Mouse (Mus musculus) embryonic facial prominence, embryonic 15.5 days (tissue): ENCODE results near the gene Mroh9. TPM values are rescaled to one million over a fixed set of nuclear protein-coding genes. Genes with fewer than 3 reads are reported as not detected.

Experiments used
- ATAC-seq: fragments of 200-750 bp; cut with Nextera tagmentation; 2 replicates; pipeline ENCODE4 v1.8.0; 2017; ENCODE audit warnings: low read depth, moderate TSS enrichment; ENCODE audit not compliant: insufficient number of reproducible peaks, low FRiP score, low TSS enrichment
- H3K27ac ChIP-seq: fragments of 300-500 bp; sonication (generic); replicated peaks from 2 replicates; pipeline ENCODE4 v1.5.1; 2015; ENCODE audit warnings: mild to moderate bottlenecking, inconsistent platforms
- H3K27me3 ChIP-seq: fragments of 300-500 bp; sonication (generic); 2 replicates; pipeline ENCODE4 v1.6.1; 2015; ENCODE audit warnings: inconsistent platforms
- H3K36me3 ChIP-seq: fragments of 300-500 bp; sonication (generic); 2 replicates; pipeline ENCODE4 v1.6.1; 2015; ENCODE audit warnings: mild to moderate bottlenecking, inconsistent platforms
- H3K4me1 ChIP-seq: fragments of 300-500 bp; sonication (generic); 2 replicates; pipeline ENCODE4 v1.6.1; 2015; ENCODE audit warnings: inconsistent platforms
- H3K4me2 ChIP-seq: fragments of 300-500 bp; sonication (generic); replicated peaks from 2 replicates; pipeline ENCODE4 v1.6.1; 2015; ENCODE audit warnings: mild to moderate bottlenecking, inconsistent platforms
- H3K4me3 ChIP-seq: fragments of 300-500 bp; sonication (generic); replicated peaks from 2 replicates; pipeline ENCODE4 v1.5.1; 2015; ENCODE audit warnings: mild to moderate bottlenecking, inconsistent platforms
- H3K9ac ChIP-seq: fragments of 300-500 bp; sonication (generic); 2 replicates; pipeline ENCODE4 v1.6.1; 2015; ENCODE audit warnings: inconsistent platforms
- H3K9me3 ChIP-seq: fragments of 300-500 bp; sonication (generic); replicated peaks from 2 replicates; pipeline ENCODE4 v1.6.1; 2016; ENCODE audit warnings: inconsistent platforms
- WGBS: fragments of 180-500 bp; shearing (Covaris S2); methylation state at CpG from one replicate; pipeline ENCODE4 v1.1.7; 2015; 5-methylcytosine and 5-hydroxymethylcytosine counted together
- polyA plus RNA-seq: library from polyadenylated mRNA; unstranded; fragments of >200 nt; fragmentation: Nextera tagmentation; extraction: Ambion mirVana; gene quantifications from 2 replicates; pipeline ENCODE4 v1.2.1, GENCODE M21; 2015

Mroh9 gene
- not detected in 2 replicates for polyA plus RNA-seq

GRCm38 (mm10) chr1:163085570-163085969 lies at the start of gene Mroh9:
Gene Mroh9, minus strand, starts transcription at chr1:163085670.
- H3K9me3 ChIP-seq = no peaks in the 10 kb centered on the region
- no peak within 1 kb of the TSS for H3K9ac ChIP-seq
- H3K36me3 ChIP-seq = no peaks in the 10 kb centered on the region
- WGBS = 82% methylated on average over 2 of the region's 2 CpGs
- no peaks in the 10 kb centered on the region for H3K27me3 ChIP-seq
- H3K4me3 ChIP-seq = no peak within 1 kb of the TSS
- ATAC-seq = no peak
- H3K4me2 ChIP-seq = no peak within 1 kb of the TSS
- no peaks in the 10 kb centered on the region for H3K4me1 ChIP-seq
- no peak within 1 kb of the TSS for H3K27ac ChIP-seq

- Histone ChIP-seq H3K4me1 (peaks cover 24% of the 10 kb centered on the region), H3K4me3 (no peak overlapping the region), H3K9ac (no peak overlapping the region), H3K4me2 (no peak overlapping the region), H3K36me3 (no peaks in the 10 kb centered on the region), H3K27me3 (no peaks in the 10 kb centered on the region), H3K9me3 (no peaks in the 10 kb centered on the region), H3K27ac (peak overlapping the region; percentile 83)
- ATAC-seq = no peak
- 15% methylated on average over 3 of the region's 3 CpGs for WGBS
These were observed 44.5 kb upstream of the Mroh9 start for GRCm38 (mm10) chr1:163129976-163130375.

DNA sequence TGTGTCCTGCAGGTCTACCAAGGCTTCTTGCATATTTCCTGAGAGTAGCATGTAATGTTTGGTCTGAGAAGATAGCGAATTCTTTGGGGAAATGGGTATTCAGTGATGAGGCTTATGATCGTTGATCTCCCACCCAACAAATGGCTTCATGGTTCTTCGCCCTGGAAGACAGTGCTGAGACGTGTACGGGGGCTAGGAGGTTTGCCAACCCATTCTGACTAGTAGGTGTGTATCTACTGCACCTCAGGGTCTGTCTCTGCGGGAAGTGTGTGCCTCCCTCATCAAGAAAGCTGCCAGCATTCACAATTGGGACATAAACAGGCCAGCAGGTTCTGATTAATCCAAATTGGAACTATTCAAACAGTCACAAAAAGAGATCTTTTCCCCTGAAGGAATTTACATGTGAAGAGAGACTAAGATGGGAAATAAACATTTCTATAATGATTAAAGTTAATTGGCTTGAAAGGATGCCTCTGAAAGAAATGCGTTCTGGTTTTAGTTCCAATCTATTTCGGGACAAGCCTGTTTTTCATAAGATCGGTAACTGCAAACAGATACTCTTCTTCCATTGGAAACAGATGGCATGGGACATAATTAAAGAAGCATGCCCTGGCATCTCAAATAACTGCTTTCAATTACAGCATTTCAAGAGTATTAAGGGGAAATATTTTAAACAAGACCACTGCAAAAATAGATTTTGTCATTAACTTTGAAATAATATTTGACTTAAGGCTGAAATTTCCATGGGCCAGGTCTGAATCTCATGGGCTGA lies 43.8 kb upstream of the Mroh9 start:
- peak overlapping the region; percentile 83 for H3K27ac ChIP-seq
- H3K9me3 ChIP-seq = no peaks in the 10 kb centered on the region
- no peaks in the 10 kb centered on the region for H3K27me3 ChIP-seq
- no peak overlapping the region for H3K9ac ChIP-seq
- no peaks in the 10 kb centered on the region for H3K36me3 ChIP-seq
- peaks cover 24% of the 10 kb centered on the region for H3K4me1 ChIP-seq
- H3K4me2 ChIP-seq = 0 out of 2 replicates have a peak overlapping the region, but pooled peaks have one; percentile 17
- H3K4me3 ChIP-seq = no peak overlapping the region
- WGBS = 27% methylated on average over 9 of the region's 9 CpGs
- peak; percentile 61; the same call in 1 of the 2 replicates for ATAC-seq

GRCm38 (mm10) chr1:163126175-163126881 lies 40.9 kb upstream of the Mroh9 start:
- WGBS = 34% methylated on average over 7 of the region's 7 CpGs
- H3K9me3 ChIP-seq = no peaks in the 10 kb centered on the region
- no peak overlapping the region for H3K9ac ChIP-seq
- peak; percentile 82 for ATAC-seq
- peak overlapping the region; percentile 58; the same call in 1 of the 2 replicates for H3K27ac ChIP-seq
- peaks cover 24% of the 10 kb centered on the region for H3K4me1 ChIP-seq
- no peak overlapping the region for H3K4me2 ChIP-seq
- H3K4me3 ChIP-seq = no peak overlapping the region
- no peaks in the 10 kb centered on the region for H3K36me3 ChIP-seq
- no peaks in the 10 kb centered on the region for H3K27me3 ChIP-seq

DNA sequence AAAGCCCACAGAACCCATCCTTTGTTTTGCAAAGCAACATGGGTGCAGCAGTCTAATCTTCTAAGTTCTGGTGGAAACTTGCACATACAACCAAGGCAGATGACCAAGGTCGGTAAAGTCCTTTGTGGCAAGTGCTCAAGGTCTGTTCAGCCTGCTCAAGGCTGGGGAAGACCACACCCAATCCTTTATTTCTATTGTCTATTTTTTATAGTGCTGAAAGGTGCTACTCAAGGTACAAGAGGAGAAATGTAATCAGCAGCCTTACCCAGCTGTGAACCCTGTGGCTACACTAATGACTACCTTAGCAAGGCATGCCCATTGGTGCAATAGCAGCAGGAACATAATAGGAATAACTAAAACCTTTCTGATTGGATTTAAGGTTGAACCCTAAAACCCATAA lies 36.9 kb upstream of the Mroh9 start:
- Histone ChIP-seq H3K4me2 (no peak overlapping the region), H3K36me3 (no peaks in the 10 kb centered on the region), H3K27me3 (no peaks in the 10 kb centered on the region), H3K27ac (no peak overlapping the region), H3K9ac (no peak overlapping the region), H3K4me1 (peaks cover 12% of the 10 kb centered on the region; the same call in 1 of the 2 replicates), H3K4me3 (no peak overlapping the region), H3K9me3 (no peaks in the 10 kb centered on the region)
- no peak for ATAC-seq
- 84% methylated on average over 1 of the region's 1 CpGs for WGBS

DNA sequence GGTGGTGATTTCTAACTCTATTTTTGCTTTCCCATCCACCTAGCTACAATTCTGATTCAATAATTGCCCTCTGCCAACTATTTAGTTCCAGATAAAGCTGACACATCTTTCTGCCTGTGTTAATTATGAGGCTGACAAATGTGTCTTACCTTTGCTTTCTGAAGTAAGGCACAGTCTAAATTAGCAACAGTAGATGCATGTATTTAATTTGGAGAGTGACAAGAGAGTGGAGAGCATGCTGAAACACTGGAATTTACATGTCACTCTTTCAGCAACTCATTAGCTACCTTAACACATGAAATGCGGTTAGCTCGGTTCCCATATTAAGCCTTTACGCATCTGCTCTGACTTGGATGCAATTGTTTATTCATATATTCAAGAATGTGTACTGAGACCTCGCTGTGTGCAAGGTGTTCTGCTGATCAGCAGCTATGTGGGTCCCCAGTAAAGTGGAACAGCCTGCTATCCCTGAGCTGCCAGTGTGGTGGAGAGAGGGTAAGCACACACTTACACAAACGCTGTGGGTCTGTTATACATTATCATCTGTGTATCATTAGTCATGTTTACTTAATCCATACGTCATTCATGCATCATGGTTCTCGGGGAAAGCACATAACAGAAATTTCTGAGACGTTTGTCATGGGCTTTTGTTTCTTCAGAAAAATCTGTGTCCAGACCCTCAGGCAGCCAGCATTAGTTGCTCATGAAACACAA lies 28.1 kb upstream of the Mroh9 start:
- no peak overlapping the region for H3K4me2 ChIP-seq
- no peaks in the 10 kb centered on the region for H3K27me3 ChIP-seq
- WGBS = 25% methylated on average over 8 of the region's 8 CpGs

GRCm38 (mm10) chr1:163112482-163113164 lies 27.2 kb upstream of the Mroh9 start:
- no peak overlapping the region for H3K4me2 ChIP-seq
- H3K36me3 ChIP-seq = no peaks in the 10 kb centered on the region
- no peak overlapping the region for H3K9ac ChIP-seq
- H3K27me3 ChIP-seq = no peaks in the 10 kb centered on the region
- no peaks in the 10 kb centered on the region for H3K9me3 ChIP-seq
- H3K27ac ChIP-seq = no peak overlapping the region
- 76% methylated on average over 4 of the region's 4 CpGs for WGBS
- no peak for ATAC-seq
- H3K4me3 ChIP-seq = no peak overlapping the region
- H3K4me1 ChIP-seq = no peaks in the 10 kb centered on the region

More for the DNA sequence above, 28.1 kb upstream of the Mroh9 start:
- Histone ChIP-seq H3K36me3 (no peaks in the 10 kb centered on the region), H3K4me3 (no peak overlapping the region), H3K9ac (no peak overlapping the region), H3K27ac (peak overlapping the region; percentile 60; the same call in 1 of the 2 replicates), H3K4me1 (no peaks in the 10 kb centered on the region), H3K9me3 (no peaks in the 10 kb centered on the region)
- no peak for ATAC-seq

- no peaks in the 10 kb centered on the region for H3K36me3 ChIP-seq
- no peak overlapping the region for H3K27ac ChIP-seq
- 80% methylated on average over 1 of the region's 1 CpGs for WGBS
- H3K4me1 ChIP-seq = no peaks in the 10 kb centered on the region
- H3K9ac ChIP-seq = no peak overlapping the region
- no peaks in the 10 kb centered on the region for H3K9me3 ChIP-seq
- H3K4me2 ChIP-seq = no peak overlapping the region
- no peak for ATAC-seq
- no peak overlapping the region for H3K4me3 ChIP-seq
- H3K27me3 ChIP-seq = no peaks in the 10 kb centered on the region
These were observed 19.5 kb upstream of the Mroh9 start for GRCm38 (mm10) chr1:163104960-163105359.

DNA sequence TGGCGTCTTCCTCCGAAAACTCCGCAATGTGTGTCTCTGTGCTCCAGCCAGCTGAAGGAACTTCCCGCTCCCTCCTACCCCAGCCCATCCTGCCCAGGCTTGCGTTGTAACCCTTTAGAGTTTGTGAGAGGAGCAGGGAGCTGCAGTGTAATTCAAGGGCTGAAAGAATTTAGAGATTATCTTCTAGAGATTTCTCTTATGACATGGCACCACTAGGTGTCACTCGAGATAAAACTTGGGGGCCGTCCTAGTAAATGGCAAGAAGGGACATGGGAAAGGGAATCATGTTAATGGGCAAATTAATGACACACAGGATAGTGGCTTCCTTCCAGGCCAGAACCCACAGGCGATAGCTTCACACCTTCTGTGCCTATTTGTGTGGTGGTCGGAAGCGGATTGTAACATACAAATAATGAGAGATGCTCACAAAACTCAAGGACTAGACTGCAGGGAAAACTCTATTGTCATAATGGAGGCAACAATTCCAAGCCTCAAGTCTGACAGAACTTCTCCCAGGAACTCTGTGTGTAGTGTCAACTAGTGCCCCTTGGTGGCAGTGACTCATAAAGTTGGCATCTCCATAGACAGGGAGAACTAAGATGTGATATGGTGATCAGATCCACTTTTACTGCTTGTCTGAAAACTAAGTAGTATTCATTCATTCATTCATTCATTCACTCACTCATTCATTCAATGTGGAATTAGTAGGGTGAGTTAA lies 6.1 kb upstream of the Mroh9 start:
- Histone ChIP-seq H3K27ac (no peak overlapping the region), H3K4me1 (peaks cover 5% of the 10 kb centered on the region; the same call in 1 of the 2 replicates), H3K9ac (no peak overlapping the region), H3K9me3 (no peaks in the 10 kb centered on the region), H3K4me3 (no peak overlapping the region), H3K4me2 (no peak overlapping the region; the same call in 1 of the 2 replicates), H3K27me3 (no peaks in the 10 kb centered on the region), H3K36me3 (no peaks in the 10 kb centered on the region)
- no peak for ATAC-seq
- WGBS = 29% methylated on average over 10 of the region's 10 CpGs

DNA sequence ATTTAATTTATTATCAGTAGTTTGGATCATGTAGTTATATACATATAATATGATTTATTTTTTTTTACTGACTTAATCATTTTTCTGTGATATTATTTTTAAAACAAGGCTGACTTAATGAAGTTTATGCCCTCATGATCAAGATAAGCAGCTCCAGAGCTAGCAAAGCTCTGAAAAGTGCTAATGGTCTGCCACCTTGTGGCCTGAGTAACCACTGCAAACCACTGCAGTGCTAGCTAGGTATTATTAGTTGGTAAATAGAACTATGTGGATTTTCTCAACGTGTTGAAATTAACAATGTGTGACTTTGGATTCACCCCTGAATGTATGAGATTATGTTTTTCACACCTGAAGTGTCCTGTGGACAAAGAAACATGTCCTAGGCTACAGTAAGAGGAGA lies 15.0 kb downstream of the Mroh9 start:
- Histone ChIP-seq H3K36me3 (no peaks in the 10 kb centered on the region), H3K27me3 (no peaks in the 10 kb centered on the region), H3K4me3 (no peak overlapping the region), H3K27ac (no peak overlapping the region), H3K4me2 (no peak overlapping the region), H3K9me3 (no peaks in the 10 kb centered on the region), H3K9ac (no peak overlapping the region), H3K4me1 (no peaks in the 10 kb centered on the region)
- 6% methylated on average over 1 of the region's 1 CpGs for WGBS
- no peak for ATAC-seq
